Mouse (Mus musculus): ENCODE data around the gene Alox12e. TPM values are rescaled to one million over a fixed set of nuclear protein-coding genes. Genes with fewer than 3 reads are reported as not detected.

Alox12e gene
- polyA plus RNA-seq, 1 experiment = 0.58 TPM

GRCm38 (mm10) chr11:70297836-70298454 lies 24.5 kb downstream of the Alox12e start:
- Histone ChIP-seq H3K36me3 (ENCODE audit: control insufficient read depth, insufficient read depth, low read length, poor library complexity, severe bottlenecking) (no peaks in the 10 kb centered on the region), H3K4me3 (ENCODE audit: low read depth, low read length) (no peak overlapping the region), H3K9me3 (replicated peaks; ENCODE audit: control insufficient read depth, insufficient read depth, low read length, poor library complexity, severe bottlenecking) (0 out of 2 replicates have a peak, but pooled peaks cover 5% of the 10 kb centered on the region), H3K27ac (ENCODE audit: insufficient read depth, low read length) (no peak overlapping the region), H3K27me3 (ENCODE audit: control insufficient read depth, insufficient read depth, low read length, poor library complexity, severe bottlenecking) (no peaks in the 10 kb centered on the region), H3K4me1 (ENCODE audit: control insufficient read depth, insufficient read depth, low read length) (no peaks in the 10 kb centered on the region), H3K9ac (ENCODE audit: low read depth, poor library complexity, severe bottlenecking) (no peak overlapping the region)
- TF ChIP-seq EP300 (IDR thresholded peaks at IDR 0.05; ENCODE audit: insufficient read depth, low read depth, low read length) (no peak), CTCF (IDR thresholded peaks at IDR 0.05; ENCODE audit: low read depth, low read length) (no peak), POLR2A (IDR thresholded peaks at IDR 0.05; ENCODE audit: insufficient read depth, low read length) (no peak)

- TF ChIP-seq CTCF (IDR thresholded peaks at IDR 0.05; ENCODE audit: low read depth, low read length) (no peak), EP300 (IDR thresholded peaks at IDR 0.05; ENCODE audit: insufficient read depth, low read depth, low read length) (no peak), POLR2A (IDR thresholded peaks at IDR 0.05; ENCODE audit: insufficient read depth, low read length) (no peak)
- Histone ChIP-seq H3K4me1 (ENCODE audit: control insufficient read depth, insufficient read depth, low read length) (no peaks in the 10 kb centered on the region), H3K9ac (ENCODE audit: low read depth, poor library complexity, severe bottlenecking) (no peak overlapping the region), H3K4me3 (ENCODE audit: low read depth, low read length) (no peak overlapping the region), H3K27me3 (ENCODE audit: control insufficient read depth, insufficient read depth, low read length, poor library complexity, severe bottlenecking) (no peaks in the 10 kb centered on the region), H3K9me3 (replicated peaks; ENCODE audit: control insufficient read depth, insufficient read depth, low read length, poor library complexity, severe bottlenecking) (0 out of 2 replicates have a peak, but pooled peaks cover 5% of the 10 kb centered on the region), H3K27ac (ENCODE audit: insufficient read depth, low read length) (no peak overlapping the region), H3K36me3 (ENCODE audit: control insufficient read depth, insufficient read depth, low read length, poor library complexity, severe bottlenecking) (no peaks in the 10 kb centered on the region)
These were observed 25.0 kb downstream of the Alox12e start for GRCm38 (mm10) chr11:70297405-70297804.

DNA sequence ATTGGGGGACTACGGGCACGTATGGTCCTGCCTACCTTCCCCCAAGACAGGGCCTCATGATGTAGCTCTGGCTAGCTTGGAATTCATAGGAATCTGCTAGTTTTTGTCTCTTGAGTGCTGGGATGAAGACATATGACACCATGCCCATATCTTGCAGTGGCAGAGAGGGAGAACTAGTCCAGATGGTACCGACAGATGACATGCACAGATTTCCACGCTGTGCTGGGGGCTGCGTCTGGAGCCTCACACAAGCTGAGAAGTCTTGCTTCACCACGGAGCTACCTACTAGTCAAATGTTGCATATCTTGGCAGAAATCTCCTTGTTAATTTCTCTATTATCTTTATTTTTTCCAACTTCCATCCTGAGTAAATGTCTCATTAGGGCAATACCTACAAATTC lies 28.5 kb downstream of the Alox12e start:
- Histone ChIP-seq H3K27me3 (ENCODE audit: control insufficient read depth, insufficient read depth, low read length, poor library complexity, severe bottlenecking) (no peaks in the 10 kb centered on the region), H3K9me3 (replicated peaks; ENCODE audit: control insufficient read depth, insufficient read depth, low read length, poor library complexity, severe bottlenecking) (no peaks in the 10 kb centered on the region), H3K4me3 (ENCODE audit: low read depth, low read length) (no peak overlapping the region), H3K9ac (ENCODE audit: low read depth, poor library complexity, severe bottlenecking) (no peak overlapping the region), H3K27ac (ENCODE audit: insufficient read depth, low read length) (no peak overlapping the region), H3K36me3 (ENCODE audit: control insufficient read depth, insufficient read depth, low read length, poor library complexity, severe bottlenecking) (no peaks in the 10 kb centered on the region), H3K4me1 (ENCODE audit: control insufficient read depth, insufficient read depth, low read length) (peaks cover 2% of the 10 kb centered on the region)
- TF ChIP-seq CTCF (IDR thresholded peaks at IDR 0.05; ENCODE audit: low read depth, low read length) (no peak), EP300 (IDR thresholded peaks at IDR 0.05; ENCODE audit: insufficient read depth, low read depth, low read length) (no peak), POLR2A (IDR thresholded peaks at IDR 0.05; ENCODE audit: insufficient read depth, low read length) (no peak)

- Histone ChIP-seq H3K27me3 (ENCODE audit: control insufficient read depth, insufficient read depth, low read length, poor library complexity, severe bottlenecking) (no peaks in the 10 kb centered on the region), H3K27ac (ENCODE audit: insufficient read depth, low read length) (no peak overlapping the region), H3K4me1 (ENCODE audit: control insufficient read depth, insufficient read depth, low read length) (peaks cover 2% of the 10 kb centered on the region), H3K36me3 (ENCODE audit: control insufficient read depth, insufficient read depth, low read length, poor library complexity, severe bottlenecking) (no peaks in the 10 kb centered on the region), H3K9ac (ENCODE audit: low read depth, poor library complexity, severe bottlenecking) (no peak overlapping the region), H3K9me3 (replicated peaks; ENCODE audit: control insufficient read depth, insufficient read depth, low read length, poor library complexity, severe bottlenecking) (no peaks in the 10 kb centered on the region), H3K4me3 (ENCODE audit: low read depth, low read length) (no peak overlapping the region)
- TF ChIP-seq EP300 (IDR thresholded peaks at IDR 0.05; ENCODE audit: insufficient read depth, low read depth, low read length) (no peak), CTCF (IDR thresholded peaks at IDR 0.05; ENCODE audit: low read depth, low read length) (no peak), POLR2A (IDR thresholded peaks at IDR 0.05; ENCODE audit: insufficient read depth, low read length) (no peak)
These were observed 31.2 kb downstream of the Alox12e start for GRCm38 (mm10) chr11:70291235-70291634.

- no peak overlapping the region for H3K27ac ChIP-seq (ENCODE audit: insufficient read depth, low read length)
- H3K4me1 ChIP-seq (ENCODE audit: control insufficient read depth, insufficient read depth, low read length) = peaks cover 2% of the 10 kb centered on the region
- no peaks in the 10 kb centered on the region for H3K27me3 ChIP-seq (ENCODE audit: control insufficient read depth, insufficient read depth, low read length, poor library complexity, severe bottlenecking)
- H3K36me3 ChIP-seq (ENCODE audit: control insufficient read depth, insufficient read depth, low read length, poor library complexity, severe bottlenecking) = no peaks in the 10 kb centered on the region
- H3K9me3 ChIP-seq (replicated peaks; ENCODE audit: control insufficient read depth, insufficient read depth, low read length, poor library complexity, severe bottlenecking) = no peaks in the 10 kb centered on the region
- TF ChIP-seq CTCF (IDR thresholded peaks at IDR 0.05; ENCODE audit: low read depth, low read length) (no peak), POLR2A (IDR thresholded peaks at IDR 0.05; ENCODE audit: insufficient read depth, low read length) (no peak), EP300 (IDR thresholded peaks at IDR 0.05; ENCODE audit: insufficient read depth, low read depth, low read length) (no peak)
- no peak overlapping the region for H3K9ac ChIP-seq (ENCODE audit: low read depth, poor library complexity, severe bottlenecking)
- H3K4me3 ChIP-seq (ENCODE audit: low read depth, low read length) = no peak overlapping the region
These were observed 33.2 kb downstream of the Alox12e start for GRCm38 (mm10) chr11:70289236-70289635.

- TF ChIP-seq CTCF (IDR thresholded peaks at IDR 0.05; ENCODE audit: low read depth, low read length) (no peak), POLR2A (IDR thresholded peaks at IDR 0.05; ENCODE audit: insufficient read depth, low read length) (no peak), EP300 (IDR thresholded peaks at IDR 0.05; ENCODE audit: insufficient read depth, low read depth, low read length) (no peak)
- Histone ChIP-seq H3K27me3 (ENCODE audit: control insufficient read depth, insufficient read depth, low read length, poor library complexity, severe bottlenecking) (no peaks in the 10 kb centered on the region), H3K36me3 (ENCODE audit: control insufficient read depth, insufficient read depth, low read length, poor library complexity, severe bottlenecking) (no peaks in the 10 kb centered on the region), H3K9ac (ENCODE audit: low read depth, poor library complexity, severe bottlenecking) (no peak overlapping the region), H3K4me1 (ENCODE audit: control insufficient read depth, insufficient read depth, low read length) (peaks cover 2% of the 10 kb centered on the region), H3K4me3 (ENCODE audit: low read depth, low read length) (no peak overlapping the region), H3K27ac (ENCODE audit: insufficient read depth, low read length) (no peak overlapping the region), H3K9me3 (replicated peaks; ENCODE audit: control insufficient read depth, insufficient read depth, low read length, poor library complexity, severe bottlenecking) (no peaks in the 10 kb centered on the region)
These were observed 34.3 kb downstream of the Alox12e start for GRCm38 (mm10) chr11:70288102-70288501.
